Mouse (Mus musculus): ENCODE results near the gene Gucy2g. TPM values are rescaled to one million over a fixed set of nuclear protein-coding genes. Genes with fewer than 3 reads are reported as not detected.

Gucy2g gene
- total RNA-seq (2022): under 1 TPM; 0.17 to 0.34 (median 0.32) TPM

GRCm38 (mm10) chr19:55241186-55241645 is at the start of gene Gucy2g:
TSS of gene Gucy2g (minus strand) at chr19:55241236.
- DNase-seq (ENCODE audit: low spot score in 2 of 2): no peak

- DNase-seq (ENCODE audit: low spot score in 2 of 2): no peak
Observed at GRCm38 (mm10) chr19:55288974-55289373, 47.9 kb upstream of the Gucy2g start.

GRCm38 (mm10) chr19:55286034-55286433 is 45.0 kb upstream of the Gucy2g start:
- no peak for DNase-seq (ENCODE audit: low spot score in 2 of 2)

GRCm38 (mm10) chr19:55284093-55284492 is 43.1 kb upstream of the Gucy2g start:
- DNase-seq (ENCODE audit: low spot score in 2 of 2): no peak

- no peak for DNase-seq (ENCODE audit: low spot score in 2 of 2)
Observed at GRCm38 (mm10) chr19:55276770-55277169, 35.7 kb upstream of the Gucy2g start.

- no peak for DNase-seq (ENCODE audit: low spot score in 2 of 2)
Observed at GRCm38 (mm10) chr19:55276100-55276499, 35.1 kb upstream of the Gucy2g start.

- no peak for DNase-seq (ENCODE audit: low spot score in 2 of 2)
Observed at GRCm38 (mm10) chr19:55273340-55273739, 32.3 kb upstream of the Gucy2g start.

GRCm38 (mm10) chr19:55271448-55271847 is 30.4 kb upstream of the Gucy2g start:
- DNase-seq (ENCODE audit: low spot score in 2 of 2): no peak

GRCm38 (mm10) chr19:55269051-55269450 is 28.0 kb upstream of the Gucy2g start:
- no peak for DNase-seq (ENCODE audit: low spot score in 2 of 2)

- DNase-seq (ENCODE audit: low spot score in 2 of 2): no peak
Observed at GRCm38 (mm10) chr19:55268150-55268549, 27.1 kb upstream of the Gucy2g start.

GRCm38 (mm10) chr19:55266786-55267185 is 25.8 kb upstream of the Gucy2g start:
- no peak for DNase-seq (ENCODE audit: low spot score in 2 of 2)

- no peak for DNase-seq (ENCODE audit: low spot score in 2 of 2)
Observed at GRCm38 (mm10) chr19:55265269-55265668, 24.2 kb upstream of the Gucy2g start.

GRCm38 (mm10) chr19:55260389-55261184 is 19.6 kb upstream of the Gucy2g start:
- no peak for DNase-seq (ENCODE audit: low spot score in 2 of 2)

GRCm38 (mm10) chr19:55258514-55258913 is 17.5 kb upstream of the Gucy2g start:
- no peak for DNase-seq (ENCODE audit: low spot score in 2 of 2)

GRCm38 (mm10) chr19:55257656-55258375 is 16.8 kb upstream of the Gucy2g start:
- DNase-seq (ENCODE audit: low spot score in 2 of 2): no peak

- DNase-seq (ENCODE audit: low spot score in 2 of 2): no peak
Observed at GRCm38 (mm10) chr19:55256156-55256555, 15.1 kb upstream of the Gucy2g start.

GRCm38 (mm10) chr19:55254513-55255016 is 13.5 kb upstream of the Gucy2g start:
- DNase-seq (ENCODE audit: low spot score in 2 of 2): no peak

GRCm38 (mm10) chr19:55253570-55254441 is 12.8 kb upstream of the Gucy2g start:
- DNase-seq (ENCODE audit: low spot score in 2 of 2): peak; percentile 9 to 20

- DNase-seq (ENCODE audit: low spot score in 2 of 2): no peak
Observed at GRCm38 (mm10) chr19:55253239-55253569, 12.2 kb upstream of the Gucy2g start.

- no peak for DNase-seq (ENCODE audit: low spot score in 2 of 2)
Observed at GRCm38 (mm10) chr19:55251383-55252124, 10.5 kb upstream of the Gucy2g start, which contains the start of gene Acsl5. TSS of gene Acsl5 (plus strand) at chr19:55251938.

GRCm38 (mm10) chr19:55250451-55250850 is 9.4 kb upstream of the Gucy2g start:
- DNase-seq (ENCODE audit: low spot score in 2 of 2): no peak

All from gastrocnemius, adult 8-10 months (tissue).